Mouse (Mus musculus) lung, embryonic 14.5 days (tissue): ENCODE results near the gene Hoxa4. TPM values are rescaled to one million over a fixed set of nuclear protein-coding genes. Genes with fewer than 3 reads are reported as not detected.

Experiments
- ATAC-seq: fragments of 200-750 bp; cut with Nextera tagmentation; 2 replicates; pipeline ENCODE4 v1.8.0; 2017; ENCODE audit warnings: mild to moderate bottlenecking, moderate TSS enrichment, moderate library complexity; ENCODE audit not compliant: insufficient read depth
- DNase-seq: peaks from one replicate; pipeline ENCODE4 v3.0.0-alpha.2; 2015
- H3K27ac ChIP-seq: fragments of 300-500 bp; sonication (generic); 2 replicates; pipeline ENCODE4 v1.5.1; 2014; ENCODE audit warnings: low read depth, mild to moderate bottlenecking, moderate library complexity
- H3K27me3 ChIP-seq: fragments of 300-500 bp; sonication (generic); 2 replicates; pipeline ENCODE4 v1.6.1; 2014; ENCODE audit warnings: low read length, control low read depth; ENCODE audit not compliant: insufficient read depth
- H3K36me3 ChIP-seq: fragments of 300-500 bp; sonication (generic); 2 replicates; pipeline ENCODE4 v1.6.1; 2014; ENCODE audit warnings: control low read depth; ENCODE audit not compliant: insufficient read depth
- H3K4me1 ChIP-seq: fragments of 300-500 bp; sonication (generic); 2 replicates; pipeline ENCODE4 v1.6.1; 2014; ENCODE audit warnings: antibody characterized with exemption, control low read depth; ENCODE audit not compliant: insufficient read depth
- H3K4me2 ChIP-seq: fragments of 300-500 bp; sonication (generic); 2 replicates; pipeline ENCODE4 v1.6.1; 2014; ENCODE audit warnings: mild to moderate bottlenecking
- H3K4me3 ChIP-seq: fragments of 300-500 bp; sonication (generic); 2 replicates; pipeline ENCODE4 v1.5.1; 2014; ENCODE audit warnings: low read depth, low read length
- H3K9ac ChIP-seq: fragments of 300-500 bp; sonication (generic); 2 replicates; pipeline ENCODE4 v1.6.1; 2014
- H3K9me3 ChIP-seq: fragments of 300-500 bp; sonication (generic); 2 replicates; pipeline ENCODE4 v1.6.1; 2016; ENCODE audit warnings: low read depth, low read length, control low read depth
- CTCF ChIP-seq: IDR thresholded peaks from 2 replicates; pipeline ENCODE4 v1.5.1; 2016; ENCODE audit warnings: antibody characterized with exemption, low read depth
- WGBS: fragments of 180-500 bp; shearing (Covaris S2); extraction: QIAGEN DNeasy Blood & Tissue Kit; methylation state at CpG from one replicate; pipeline ENCODE4 v1.1.7; 2014; 5-methylcytosine and 5-hydroxymethylcytosine counted together
- polyA plus RNA-seq: library from polyadenylated mRNA; unstranded; fragments of >200 nt; fragmentation: Nextera tagmentation; extraction: Ambion mirVana; gene quantifications from 2 replicates; pipeline ENCODE4 v1.2.1, GENCODE M21; 2014

The Hoxa4 gene
- polyA plus RNA-seq, 1 experiment from 2014 or later = 7.0 TPM

- H3K9me3 ChIP-seq = no peaks in the 10 kb centered on the region
- TF ChIP-seq CTCF = no peak
- ATAC-seq (no peak), DNase-seq (no peak)
- H3K4me3 ChIP-seq = no peak overlapping the region
- no peak overlapping the region for H3K27ac ChIP-seq
- no peak overlapping the region for H3K9ac ChIP-seq
- H3K36me3 ChIP-seq = no peaks in the 10 kb centered on the region
- 12% methylated on average over 10 of the region's 10 CpGs for WGBS
- no peak overlapping the region for H3K4me2 ChIP-seq
- H3K27me3 ChIP-seq = peaks cover 99% of the 10 kb centered on the region
- no peaks in the 10 kb centered on the region for H3K4me1 ChIP-seq
These were observed 46.0 kb upstream of the Hoxa4 start for GRCm38 (mm10) chr6:52237346-52238154.

DNA sequence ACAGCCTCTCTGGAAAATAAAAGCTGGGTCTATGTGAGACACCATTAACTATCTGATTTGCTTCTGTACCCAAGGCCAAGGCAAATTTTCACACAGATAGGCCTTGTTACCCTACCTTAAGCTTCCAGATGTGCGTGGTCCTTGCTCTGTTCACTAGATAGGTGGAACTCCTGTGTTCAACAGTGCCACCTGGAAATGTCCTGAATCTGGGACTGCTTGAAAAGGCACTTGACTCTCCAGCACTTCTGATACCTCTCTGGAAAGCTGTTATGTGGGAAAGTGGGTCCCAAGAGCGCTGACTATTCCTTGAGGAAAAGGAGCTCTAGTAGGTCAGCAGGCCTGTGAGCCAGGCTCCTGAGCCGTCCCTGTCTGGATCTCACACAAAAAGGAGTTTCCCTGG, 45.3 kb upstream of the Hoxa4 start:
- H3K4me1 ChIP-seq = no peaks in the 10 kb centered on the region
- H3K27me3 ChIP-seq = peaks cover 99% of the 10 kb centered on the region
- H3K9me3 ChIP-seq = no peaks in the 10 kb centered on the region
- no peak overlapping the region for H3K4me3 ChIP-seq
- no peak for TF ChIP-seq CTCF
- no peak overlapping the region for H3K9ac ChIP-seq
- no peak overlapping the region for H3K27ac ChIP-seq
- H3K4me2 ChIP-seq = no peak overlapping the region
- DNase-seq = no peak
- WGBS = 6% methylated on average over 3 of the region's 3 CpGs
- ATAC-seq = no peak
- H3K36me3 ChIP-seq = no peaks in the 10 kb centered on the region

GRCm38 (mm10) chr6:52235866-52236265, 44.3 kb upstream of the Hoxa4 start:
- no peaks in the 10 kb centered on the region for H3K36me3 ChIP-seq
- peaks cover 98% of the 10 kb centered on the region for H3K27me3 ChIP-seq
- no peak for ATAC-seq
- no peak overlapping the region for H3K9ac ChIP-seq
- no peak overlapping the region for H3K4me2 ChIP-seq
- H3K4me3 ChIP-seq = no peak overlapping the region
- no peak overlapping the region for H3K27ac ChIP-seq
- no peak for TF ChIP-seq CTCF
- H3K9me3 ChIP-seq = no peaks in the 10 kb centered on the region
- H3K4me1 ChIP-seq = no peaks in the 10 kb centered on the region
- no peak for DNase-seq
- 16% methylated on average over 6 of the region's 6 CpGs for WGBS

DNA sequence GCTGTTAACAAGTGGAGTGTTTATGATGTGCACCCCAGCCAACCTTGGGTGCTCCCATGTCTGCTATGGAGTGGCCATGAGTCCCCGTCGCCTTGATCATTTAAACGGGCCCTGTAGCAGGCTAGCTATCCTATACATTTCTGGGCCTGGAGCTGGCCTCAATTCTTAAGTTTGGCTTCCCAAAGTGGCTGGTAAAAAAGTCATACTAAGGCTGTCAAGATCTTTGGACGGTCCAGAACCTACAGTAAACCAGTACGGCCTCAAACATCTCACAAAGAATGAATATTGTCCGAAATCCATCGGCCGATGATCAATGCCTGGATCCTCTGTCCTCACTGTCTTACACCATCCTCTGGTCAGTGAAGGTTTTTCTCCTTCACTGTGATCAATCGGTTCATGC, 43.7 kb upstream of the Hoxa4 start:
- Histone ChIP-seq H3K4me2 (no peak overlapping the region), H3K9ac (no peak overlapping the region), H3K4me1 (no peaks in the 10 kb centered on the region), H3K27ac (no peak overlapping the region), H3K27me3 (peaks cover 98% of the 10 kb centered on the region), H3K36me3 (no peaks in the 10 kb centered on the region), H3K4me3 (no peak overlapping the region), H3K9me3 (no peaks in the 10 kb centered on the region)
- TF ChIP-seq CTCF = no peak
- ATAC-seq = no peak
- 31% methylated on average over 9 of the region's 9 CpGs for whole genome bisulfite sequencing
- no peak for DNase-seq

DNA sequence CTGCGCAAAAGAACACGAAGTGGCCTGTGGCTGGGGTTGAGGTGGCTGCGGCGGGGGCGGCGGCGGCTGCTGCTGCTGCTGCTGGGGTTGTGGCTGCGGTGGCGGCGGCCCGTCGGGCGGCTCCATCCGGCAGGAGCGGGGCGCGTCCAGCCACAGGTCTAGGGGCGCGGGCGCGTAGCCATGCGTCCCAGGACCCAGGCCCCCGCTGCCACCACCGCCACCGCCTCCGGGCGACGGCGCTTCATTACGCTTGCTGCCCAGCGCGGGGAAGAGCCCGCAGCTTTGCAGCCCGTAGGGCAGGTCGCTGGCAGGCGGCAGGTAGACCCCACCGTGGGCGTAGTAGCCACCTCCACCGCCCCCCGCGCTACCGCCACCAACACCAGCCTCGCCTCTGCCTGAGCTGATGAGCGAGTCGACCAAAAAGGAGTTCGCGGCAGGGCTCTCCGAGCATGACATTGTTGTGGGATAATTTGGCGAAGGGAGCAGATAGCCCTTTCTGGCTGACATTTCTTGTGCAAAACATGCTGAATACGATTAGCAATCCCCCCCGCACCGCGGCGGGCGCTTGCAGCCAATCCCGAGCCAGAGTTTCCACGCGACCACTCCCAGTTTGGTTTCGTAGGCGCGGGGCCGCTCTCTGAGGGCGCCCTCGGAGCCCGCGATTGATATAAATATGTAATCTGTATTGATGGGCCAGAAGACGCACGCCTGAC, 43.0 kb upstream of the Hoxa4 start:
- no peaks in the 10 kb centered on the region for H3K4me1 ChIP-seq
- peaks cover 98% of the 10 kb centered on the region for H3K27me3 ChIP-seq
- no peak for ATAC-seq
- no peaks in the 10 kb centered on the region for H3K36me3 ChIP-seq
- 2% methylated on average over 68 of the region's 68 CpGs for WGBS
- no peak for TF ChIP-seq CTCF
- no peak overlapping the region; the same call in 1 of the 2 replicates for H3K27ac ChIP-seq
- H3K4me2 ChIP-seq = peak overlapping the region; percentile 10; the same call in 1 of the 2 replicates
- H3K9ac ChIP-seq = peak overlapping the region; percentile 26; the same call in 1 of the 2 replicates
- H3K9me3 ChIP-seq = no peaks in the 10 kb centered on the region
- DNase-seq = no peak
- peak overlapping the region; percentile 22; the same call in 1 of the 2 replicates for H3K4me3 ChIP-seq

DNA sequence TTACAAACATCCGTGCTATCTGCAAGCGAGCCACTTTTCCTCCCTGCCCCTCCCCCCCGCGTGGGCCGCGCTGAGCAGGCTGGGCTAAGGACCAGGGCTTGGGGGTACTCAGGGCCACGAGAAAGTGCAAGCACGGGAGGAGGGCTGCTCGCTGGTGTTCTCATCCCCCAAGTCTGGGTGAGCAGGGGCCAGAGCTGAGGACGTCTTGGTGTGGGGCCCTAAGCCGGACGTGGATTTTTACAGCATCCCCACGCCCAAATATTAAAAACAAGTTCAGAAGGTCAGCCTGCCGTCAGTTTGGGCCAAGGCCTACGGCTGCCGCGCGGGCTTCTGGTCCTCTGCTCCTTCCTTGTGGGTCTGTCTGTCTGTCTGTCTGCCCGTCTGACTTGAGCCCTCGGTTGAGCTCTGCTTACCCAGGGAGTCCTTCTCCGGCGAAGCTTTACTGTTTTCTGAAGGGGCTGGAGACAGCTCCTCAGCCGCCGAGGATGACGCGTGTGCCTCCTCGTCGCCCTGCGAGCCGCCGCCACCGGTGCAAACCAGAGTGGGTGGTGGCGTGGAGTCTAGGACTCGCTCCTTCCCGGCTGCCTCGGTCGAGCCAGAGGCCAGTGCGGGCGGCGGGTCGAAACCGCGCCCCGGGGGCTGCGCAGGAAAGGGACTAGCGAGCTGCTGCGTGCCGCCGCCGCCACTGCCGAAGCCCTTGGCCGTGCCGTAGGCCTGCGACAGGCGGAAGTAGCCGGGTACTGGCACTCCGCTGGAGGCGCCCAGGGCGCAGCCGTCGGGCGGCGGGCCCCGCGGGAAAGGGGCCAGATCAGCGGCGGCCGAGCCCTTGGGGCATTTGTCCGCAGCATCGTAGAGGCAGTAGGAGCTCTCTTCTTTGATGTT, 42.2 kb upstream of the Hoxa4 start:
- H3K27ac ChIP-seq = no peak overlapping the region; the same call in 1 of the 2 replicates
- TF ChIP-seq CTCF = no peak
- peaks cover 99% of the 10 kb centered on the region for H3K27me3 ChIP-seq
- H3K4me2 ChIP-seq = peak overlapping the region; percentile 23; the same call in 1 of the 2 replicates
- H3K36me3 ChIP-seq = no peaks in the 10 kb centered on the region
- DNase-seq = no peak
- no peaks in the 10 kb centered on the region for H3K9me3 ChIP-seq
- 1% methylated on average over 69 of the region's 70 CpGs for WGBS
- no peaks in the 10 kb centered on the region for H3K4me1 ChIP-seq
- 0 out of 2 replicates have a peak, but pooled peaks have one; percentile 24 for ATAC-seq
- H3K4me3 ChIP-seq = peak overlapping the region; percentile 22; the same call in 1 of the 2 replicates
- peak overlapping the region; percentile 26; the same call in 1 of the 2 replicates for H3K9ac ChIP-seq
